Mouse (Mus musculus) retina, postnatal 7 days (tissue): ENCODE measurements around the gene Rfk.

Source experiments
- DNase-seq: peaks from one replicate; pipeline ENCODE4 v3.0.0-alpha.2; 2012; ENCODE audit warnings: low read depth, low spot score

Rfk gene

GRCm38 (mm10) chr19:17393841-17394591 lies at the start of gene Rfk:
Gene Rfk, plus strand, starts transcription at chr19:17394043.
- DNase-seq: peak; percentile 78

GRCm38 (mm10) chr19:17344881-17345280 lies 49.0 kb upstream of the Rfk start:
- DNase-seq: no peak

- no peak for DNase-seq
These were observed 46.9 kb upstream of the Rfk start for GRCm38 (mm10) chr19:17346716-17347474.

- DNase-seq: no peak
These were observed 46.0 kb upstream of the Rfk start for GRCm38 (mm10) chr19:17347852-17348251.

GRCm38 (mm10) chr19:17353727-17354126 lies 40.1 kb upstream of the Rfk start:
- DNase-seq: no peak

GRCm38 (mm10) chr19:17354362-17354761 lies 39.5 kb upstream of the Rfk start:
- no peak for DNase-seq

GRCm38 (mm10) chr19:17354797-17355196 lies 39.0 kb upstream of the Rfk start:
- DNase-seq: no peak

- DNase-seq: no peak
These were observed 38.5 kb upstream of the Rfk start for GRCm38 (mm10) chr19:17355361-17355760.

- DNase-seq: no peak
These were observed 37.6 kb upstream of the Rfk start for GRCm38 (mm10) chr19:17355950-17356867.

GRCm38 (mm10) chr19:17356932-17357331 lies 36.9 kb upstream of the Rfk start:
- DNase-seq: no peak

GRCm38 (mm10) chr19:17357391-17357790 lies 36.5 kb upstream of the Rfk start:
- DNase-seq: no peak

- DNase-seq: no peak
These were observed 34.4 kb upstream of the Rfk start for GRCm38 (mm10) chr19:17359315-17359890.

GRCm38 (mm10) chr19:17361181-17361580 lies 32.7 kb upstream of the Rfk start:
- DNase-seq: no peak

GRCm38 (mm10) chr19:17364741-17365140 lies 29.1 kb upstream of the Rfk start:
- DNase-seq: no peak

- DNase-seq: no peak
These were observed 27.3 kb upstream of the Rfk start for GRCm38 (mm10) chr19:17366364-17367090.

- no peak for DNase-seq
These were observed 25.3 kb upstream of the Rfk start for GRCm38 (mm10) chr19:17368557-17368956.

- DNase-seq: no peak
These were observed 24.3 kb upstream of the Rfk start for GRCm38 (mm10) chr19:17369581-17369980.

- DNase-seq: no peak
These were observed 21.1 kb upstream of the Rfk start, which contains the start of gene Gcnt1 for GRCm38 (mm10) chr19:17372701-17373100. Gene Gcnt1, minus strand, starts transcription at chr19:17372844.

GRCm38 (mm10) chr19:17378845-17379244 lies 15.0 kb upstream of the Rfk start:
- DNase-seq: no peak

- no peak for DNase-seq
These were observed 13.3 kb upstream of the Rfk start for GRCm38 (mm10) chr19:17380549-17380948.
